Mouse (Mus musculus): Measurements from ENCODE around the gene Bicra. TPM values are rescaled to one million over a fixed set of nuclear protein-coding genes. Genes with fewer than 3 reads are reported as not detected.
A peak's percentile ranks its signal among the peaks of the same experiment; 100 is the strongest.

The Bicra gene
- total RNA-seq, 2 experiments from 2014 or later, result 20.8 to 22.8 TPM

- Histone ChIP-seq H3K27ac (no peak overlapping the region), H3K4me3 (no peak overlapping the region)
- TF ChIP-seq CTCF (conservative IDR thresholded peaks at IDR 0.05), result no peak
- no peak for DNase-seq (ENCODE audit: low spot score in 2 of 2)
Measured at GRCm38 (mm10) chr7:15954978-15955443, 92.7 kb downstream of the Bicra start.

DNA sequence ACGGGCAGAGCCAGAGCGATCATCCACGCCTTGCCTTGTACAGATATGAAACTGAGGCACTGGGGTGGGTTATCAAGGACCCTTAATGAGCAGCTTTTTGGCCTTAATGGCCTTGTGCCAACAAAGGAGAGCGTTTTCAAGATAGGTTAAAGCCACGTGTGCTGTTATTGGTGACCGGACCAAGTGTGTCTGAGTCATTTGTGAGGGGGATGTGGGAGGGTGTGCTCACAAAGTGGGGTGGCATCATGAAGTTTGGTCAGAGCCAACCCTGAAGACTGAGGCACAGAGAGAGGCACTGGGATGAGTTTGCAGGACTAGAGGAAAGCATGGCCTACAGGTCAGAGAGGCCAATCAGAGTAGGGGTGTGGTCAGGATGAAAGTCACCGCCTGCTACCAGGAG, 93.3 kb downstream of the Bicra start:
- H3K4me3 ChIP-seq, result no peak overlapping the region
- no peak for DNase-seq (ENCODE audit: low spot score in 2 of 2)
- H3K27ac ChIP-seq, result no peak overlapping the region
- no peak for TF ChIP-seq CTCF (conservative IDR thresholded peaks at IDR 0.05)

GRCm38 (mm10) chr7:15953307-15954074, 94.2 kb downstream of the Bicra start:
- Histone ChIP-seq H3K27ac (no peak overlapping the region), H3K4me3 (no peak overlapping the region)
- TF ChIP-seq CTCF (conservative IDR thresholded peaks at IDR 0.05), result peak; percentile 62
- DNase-seq (ENCODE audit: low spot score in 2 of 2), result no peak

GRCm38 (mm10) chr7:15952416-15952815, 95.3 kb downstream of the Bicra start:
- no peak overlapping the region for H3K27ac ChIP-seq
- DNase-seq (ENCODE audit: low spot score in 2 of 2), result no peak
- no peak overlapping the region for H3K4me3 ChIP-seq
- no peak for TF ChIP-seq CTCF (conservative IDR thresholded peaks at IDR 0.05)

GRCm38 (mm10) chr7:15950008-15950407, 97.7 kb downstream of the Bicra start:
- no peak for TF ChIP-seq CTCF (conservative IDR thresholded peaks at IDR 0.05)
- no peak overlapping the region for H3K27ac ChIP-seq
- DNase-seq (ENCODE audit: low spot score in 2 of 2), result no peak
- no peak overlapping the region for H3K4me3 ChIP-seq

GRCm38 (mm10) chr7:15949216-15949790, 98.4 kb downstream of the Bicra start:
- Histone ChIP-seq H3K4me3 (no peak overlapping the region), H3K27ac (no peak overlapping the region)
- no peak for DNase-seq (ENCODE audit: low spot score in 2 of 2)
- TF ChIP-seq CTCF (conservative IDR thresholded peaks at IDR 0.05), result no peak

DNA sequence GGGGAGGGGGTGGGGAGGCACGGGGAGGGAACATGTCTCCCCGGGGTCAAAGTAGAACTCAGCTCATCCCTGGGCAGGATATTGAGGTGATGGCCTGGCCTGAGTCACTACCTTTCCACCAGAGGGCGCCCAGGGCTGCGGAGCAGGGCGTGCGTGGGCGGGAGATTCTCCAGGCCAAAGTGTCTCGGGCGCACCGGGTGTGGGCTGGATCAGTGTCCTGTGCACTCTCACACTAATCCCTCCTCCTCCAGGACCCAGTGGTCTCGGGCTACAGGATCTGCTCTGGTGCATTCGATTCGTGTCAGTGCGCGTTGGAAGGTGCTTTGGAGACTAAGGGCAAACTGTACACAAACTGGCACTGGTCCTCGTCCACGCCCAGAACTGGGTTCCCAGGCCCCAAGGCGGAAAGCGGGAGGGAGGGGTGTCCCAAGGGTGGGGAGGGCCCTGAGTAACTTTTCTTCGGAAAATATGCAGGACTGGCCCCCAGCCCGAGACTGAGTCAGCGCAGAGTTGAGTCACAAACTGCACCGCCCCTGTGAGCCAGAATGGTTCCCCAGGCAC, 99.3 kb downstream of the Bicra start:
- Histone ChIP-seq H3K27ac (peak overlapping the region; percentile 43; the same call in 1 of the 2 replicates), H3K4me3 (peak overlapping the region; percentile 40)
- peak; percentile 41 to 70 for DNase-seq (ENCODE audit: low spot score in 2 of 2)
- TF ChIP-seq CTCF (conservative IDR thresholded peaks at IDR 0.05), result peak; percentile 87

DNA sequence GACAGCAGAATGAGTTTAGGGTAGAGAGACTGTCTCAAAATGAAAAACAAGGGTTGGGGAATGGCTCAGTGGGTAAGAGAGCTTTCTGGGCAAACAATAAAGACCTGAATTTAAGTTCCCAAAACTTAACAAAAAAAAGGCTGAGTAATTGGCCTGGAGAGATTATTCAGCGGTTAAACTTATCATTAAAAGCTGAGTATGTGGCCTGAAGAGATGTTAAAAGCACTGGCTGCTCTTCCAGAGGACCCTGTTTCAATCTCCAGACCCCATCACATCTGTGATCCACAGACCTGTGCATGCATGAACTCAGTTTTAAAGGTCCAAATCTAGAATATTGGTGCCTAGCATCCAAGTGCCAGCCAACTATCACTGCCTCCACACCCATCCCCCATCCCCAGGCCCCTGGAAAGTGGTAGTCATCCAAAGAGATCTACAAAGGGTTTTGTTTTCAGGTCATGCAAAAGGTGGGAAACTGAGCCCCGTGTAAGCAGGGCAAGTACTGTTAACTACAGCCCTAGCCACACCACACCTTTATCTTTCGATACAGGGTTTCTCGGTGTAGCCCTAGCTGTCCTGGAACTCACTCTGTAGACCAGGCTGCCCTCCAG, 100.0 kb downstream of the Bicra start:
- TF ChIP-seq CTCF (conservative IDR thresholded peaks at IDR 0.05), result no peak
- no peak overlapping the region; the same call in 1 of the 2 replicates for H3K4me3 ChIP-seq
- peak overlapping the region; percentile 43; the same call in 1 of the 2 replicates for H3K27ac ChIP-seq
- DNase-seq (ENCODE audit: low spot score in 2 of 2), result no peak

GRCm38 (mm10) chr7:15945721-15946536, 101.8 kb downstream of the Bicra start, which contains the start of gene Nop53:
Gene Nop53 (minus strand): TSS chr7:15946074.
- Histone ChIP-seq H3K4me3 (peak within 1 kb of the TSS; percentile 77), H3K27ac (peak within 1 kb of the TSS; percentile 98)
- peak; percentile 90 to 93 for DNase-seq (ENCODE audit: low spot score in 2 of 2)
- no peak for TF ChIP-seq CTCF (conservative IDR thresholded peaks at IDR 0.05)

GRCm38 (mm10) chr7:15945211-15945610, 102.5 kb downstream of the Bicra start:
- no peak for DNase-seq (ENCODE audit: low spot score in 2 of 2)
- TF ChIP-seq CTCF (conservative IDR thresholded peaks at IDR 0.05), result no peak
- H3K4me3 ChIP-seq, result peak overlapping the region; percentile 77
- peak overlapping the region; percentile 98 for H3K27ac ChIP-seq

DNA sequence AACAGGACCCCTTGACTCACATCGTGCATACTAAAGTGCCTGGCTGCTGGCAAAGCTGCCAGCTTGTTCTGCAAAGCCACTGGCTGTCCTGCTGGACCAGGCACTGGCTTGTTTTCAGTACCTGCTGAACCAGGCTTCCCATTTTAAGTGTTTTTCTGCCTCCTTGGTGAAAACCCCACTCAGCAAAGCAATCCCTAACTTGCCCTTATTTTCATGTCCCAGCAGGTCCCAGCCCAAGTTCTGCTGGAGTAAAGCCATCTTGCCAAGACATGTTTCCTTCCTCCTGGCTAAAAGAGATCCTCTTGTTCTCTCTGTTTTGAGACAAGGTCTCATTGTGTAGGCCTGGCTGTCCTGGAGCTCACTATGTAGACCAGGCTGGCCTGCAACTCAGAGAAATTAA, 103.4 kb downstream of the Bicra start:
- no peak for DNase-seq (ENCODE audit: low spot score in 2 of 2)
- no peak for TF ChIP-seq CTCF (conservative IDR thresholded peaks at IDR 0.05)

DNA sequence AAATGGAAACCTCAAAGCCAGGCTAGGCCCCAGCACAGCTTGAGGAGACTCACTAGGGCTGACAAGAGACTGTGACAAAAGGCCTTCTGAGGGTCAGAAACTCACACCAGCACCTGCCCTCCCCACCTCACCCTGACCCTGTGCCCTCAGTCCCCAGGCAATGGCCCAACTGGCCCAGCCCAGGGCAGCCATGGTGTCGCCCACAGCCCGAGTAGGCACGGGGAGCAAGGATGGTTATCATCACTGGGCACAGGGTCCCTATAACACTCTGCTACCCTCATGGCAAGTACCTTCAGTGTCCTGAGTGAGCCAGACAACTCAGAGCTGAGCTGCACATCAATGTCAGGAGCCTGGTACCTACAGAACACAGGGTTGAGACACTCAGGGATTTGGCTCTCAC, 109.1 kb downstream of the Bicra start:
- H3K4me3 ChIP-seq, result no peak overlapping the region
- no peak overlapping the region for H3K27ac ChIP-seq
- no peak for DNase-seq (ENCODE audit: low spot score in 2 of 2)
- TF ChIP-seq CTCF (conservative IDR thresholded peaks at IDR 0.05), result no peak

More for the DNA sequence above, 103.4 kb downstream of the Bicra start:
- H3K27ac ChIP-seq, result no peak overlapping the region
- H3K4me3 ChIP-seq, result peak overlapping the region; percentile 4; the same call in 1 of the 2 replicates

Data from layer of hippocampus, adult 2 months (tissue).